Mouse (Mus musculus) CD4-positive, CD25-positive, alpha-beta regulatory T cell, adult 4 months (primary cell): ENCODE results near the gene Akr7a5. TPM values are rescaled to one million over a fixed set of nuclear protein-coding genes. Genes with fewer than 3 reads are reported as not detected.

Experiments used
- ATAC-seq: one replicate; pipeline ENCODE4 v1.8.0; 2017
- polyA plus RNA-seq, 2 experiments: library from polyadenylated mRNA; unstranded; fragments of 100-300 nt; shearing (Covaris generic); gene quantifications; one replicate each; pipeline ENCODE4 v1.2.1; 2017

Gene Akr7a5
- polyA plus RNA-seq, 2 experiments from 2014 or later = 9.1 TPM

GRCm38 (mm10) chr4:139301780-139302179 is 8.8 kb upstream of the Akr7a5 start:
- no peak for ATAC-seq

GRCm38 (mm10) chr4:139302241-139302640 is 8.3 kb upstream of the Akr7a5 start:
- no peak for ATAC-seq

- no peak for ATAC-seq
Measured at GRCm38 (mm10) chr4:139305521-139305920, 5.0 kb upstream of the Akr7a5 start.

- ATAC-seq = no peak
Measured at GRCm38 (mm10) chr4:139307916-139308315, 2.6 kb upstream of the Akr7a5 start.

- ATAC-seq = no peak
Measured at GRCm38 (mm10) chr4:139309651-139310050, 893 bp upstream of the Akr7a5 start.

- ATAC-seq = peak; percentile 44
Measured at GRCm38 (mm10) chr4:139310899-139311701, 556 bp downstream of the Akr7a5 start.

- ATAC-seq = no peak
Measured at GRCm38 (mm10) chr4:139311707-139312106, 1.2 kb downstream of the Akr7a5 start.

GRCm38 (mm10) chr4:139312632-139313031 is 2.1 kb downstream of the Akr7a5 start:
- peak; percentile 42 for ATAC-seq

- no peak for ATAC-seq
Measured at GRCm38 (mm10) chr4:139318449-139318848, 7.9 kb downstream of the Akr7a5 start.

GRCm38 (mm10) chr4:139319740-139320139 is 9.2 kb downstream of the Akr7a5 start:
- ATAC-seq = peak; percentile 53

GRCm38 (mm10) chr4:139330605-139331004 is 20.1 kb downstream of the Akr7a5 start:
- peak; percentile 99 for ATAC-seq

GRCm38 (mm10) chr4:139334631-139335295 is 24.2 kb downstream of the Akr7a5 start:
- no peak for ATAC-seq

- ATAC-seq = no peak
Measured at GRCm38 (mm10) chr4:139335507-139335906, 25.0 kb downstream of the Akr7a5 start.

GRCm38 (mm10) chr4:139336822-139337483 is 26.4 kb downstream of the Akr7a5 start:
- ATAC-seq = peak; percentile 99

GRCm38 (mm10) chr4:139338145-139338544 is 27.6 kb downstream of the Akr7a5 start:
- no peak for ATAC-seq

- ATAC-seq = no peak
Measured at GRCm38 (mm10) chr4:139340835-139341234, 30.3 kb downstream of the Akr7a5 start.

- ATAC-seq = no peak
Measured at GRCm38 (mm10) chr4:139341556-139342233, 31.2 kb downstream of the Akr7a5 start.

- no peak for ATAC-seq
Measured at GRCm38 (mm10) chr4:139343718-139344117, 33.2 kb downstream of the Akr7a5 start.

GRCm38 (mm10) chr4:139345416-139346019 is 35.0 kb downstream of the Akr7a5 start:
- ATAC-seq = no peak

GRCm38 (mm10) chr4:139351931-139352711 is 41.6 kb downstream of the Akr7a5 start, which contains the start of the genes Mrto4, Emc1 and Ubr4:
Mrto4 (minus strand) TSS chr4:139352576.
Emc1 (plus strand) TSS chr4:139352587.
Ubr4 (plus strand) TSS chr4:139352609.
- peak; percentile 98 for ATAC-seq

- ATAC-seq = no peak
Measured at GRCm38 (mm10) chr4:139352832-139353231, 42.3 kb downstream of the Akr7a5 start.
